Mouse (Mus musculus) olfactory bulb, adult 2 months (tissue): ENCODE results near the gene Rhobtb1.

Experiments
- CTCF ChIP-seq: fragments of 200-500 bp; IDR thresholded peaks from 2 replicates; pipeline ENCODE4 v1.5.1; 2012; ENCODE audit warnings: low read depth, mild to moderate bottlenecking, low read length, moderate library complexity; ENCODE audit not compliant: insufficient read depth
- POLR2A ChIP-seq: fragments of 200-500 bp; IDR thresholded peaks from 2 replicates; pipeline ENCODE4 v1.6.1; 2012; ENCODE audit warnings: mild to moderate bottlenecking, low read depth, low read length, moderate library complexity; ENCODE audit not compliant: insufficient read depth

- no peak for TF ChIP-seq CTCF
- no peak for TF ChIP-seq POLR2A
Observed at GRCm38 (mm10) chr10:69265421-69265820, 114.2 kb downstream of the Rhobtb1 start.
